In genomic region chr5:84415961-84416821, GRCm38 (mm10) we compare ENCODE assay signal across 8 mouse cellular contexts. TPM values are rescaled to one million over a fixed set of nuclear protein-coding genes. Genes with fewer than 3 reads are reported as not detected.
DNase-seq lines count a peak whose midpoint lies in the region; ATAC-seq lines count a peak whose summit lies in the region.

No protein-coding gene starts in this region.

- H3K4me2 ChIP-seq in limb, embryonic 11.5 days (ENCODE audit: low read depth, severe bottlenecking): peak overlapping the region; percentile 90

- H3K27me3 ChIP-seq in limb, embryonic 11.5 days (ENCODE audit: control insufficient read depth, insufficient read depth, low read length): peaks cover 3% of the 10 kb centered on the region; the same call in 1 of the 2 replicates

- no peaks in the 10 kb centered on the region for H3K9me3 ChIP-seq in limb, embryonic 11.5 days (ENCODE audit: control insufficient read depth, low read length)

- ATAC-seq in limb, embryonic 11.5 days (ENCODE audit: insufficient number of reproducible peaks, low FRiP score, low TSS enrichment, low read depth): peak; percentile 22; the same call in 1 of the 2 replicates

- peak overlapping the region; percentile 28; the same call in 1 of the 2 replicates for H3K9ac ChIP-seq in limb, embryonic 11.5 days (ENCODE audit: low read length)

- H3K4me3 ChIP-seq in limb, embryonic 11.5 days (ENCODE audit: low read depth, low read length): peak overlapping the region; percentile 54

- no peaks in the 10 kb centered on the region for H3K36me3 ChIP-seq in limb, embryonic 11.5 days (ENCODE audit: control insufficient read depth, insufficient read depth, low read length)

- peak; percentile 35 for DNase-seq in layer of hippocampus, adult 11-12 months (ENCODE audit: low spot score)
- DNase-seq in layer of hippocampus, adult 9-10 months (ENCODE audit: low spot score): no peak
- DNase-seq in embryo, embryonic 10.5 days (ENCODE audit: low spot score): peak; percentile 59
- DNase-seq in frontal cortex, postnatal 36 days (ENCODE audit: low spot score in 2 of 2): peak; percentile 57 to 59
- peak; percentile 56 for DNase-seq in limb, embryonic 11.5 days (ENCODE audit: low spot score)
- DNase-seq in retina, embryonic 14.5 days (ENCODE audit: low spot score): peak; percentile 63
- no peak for DNase-seq in gastrocnemius, adult 18-20 months (ENCODE audit: low spot score)
- DNase-seq in B cell, adult 2 months: no peak

- no peak overlapping the region for H3K27ac ChIP-seq in limb, embryonic 11.5 days (replicated peaks; ENCODE audit: low read depth, low read length)

- H3K4me1 ChIP-seq in limb, embryonic 11.5 days (ENCODE audit: control insufficient read depth, insufficient read depth, low read length): 0 out of 2 replicates have a peak, but pooled peaks cover 4% of the 10 kb centered on the region

- under 1% methylated on average over 45 of the region's 45 CpGs for WGBS in limb, embryonic 11.5 days

RNA-seq across cellular contexts. Expression of gene Epha5, which starts 1.0 kb away (rescaled TPM):
- polyA plus RNA-seq in limb, embryonic 11.5 days (2014; fragmentation: Nextera tagmentation; extraction: Ambion mirVana): 2.7 and 2.8 TPM in 2 replicates
- total RNA-seq in gastrocnemius, adult 18-20 months (2021): not detected

Comparison
In these comparisons a context has a peak if more than half of its experiments do, and no peak if none do; other contexts are left out.
1. DNase-seq: peak in layer of hippocampus, adult 11-12 months (single experiment), embryo, embryonic 10.5 days (single experiment), frontal cortex, postnatal 36 days (2 of 2), limb, embryonic 11.5 days (single experiment) and retina, embryonic 14.5 days (single experiment); none in layer of hippocampus, adult 9-10 months (single experiment), gastrocnemius, adult 18-20 months (single experiment) and B cell, adult 2 months (0 of 2).